Mouse (Mus musculus): Measurements from ENCODE around the gene Izumo1.

DNA sequence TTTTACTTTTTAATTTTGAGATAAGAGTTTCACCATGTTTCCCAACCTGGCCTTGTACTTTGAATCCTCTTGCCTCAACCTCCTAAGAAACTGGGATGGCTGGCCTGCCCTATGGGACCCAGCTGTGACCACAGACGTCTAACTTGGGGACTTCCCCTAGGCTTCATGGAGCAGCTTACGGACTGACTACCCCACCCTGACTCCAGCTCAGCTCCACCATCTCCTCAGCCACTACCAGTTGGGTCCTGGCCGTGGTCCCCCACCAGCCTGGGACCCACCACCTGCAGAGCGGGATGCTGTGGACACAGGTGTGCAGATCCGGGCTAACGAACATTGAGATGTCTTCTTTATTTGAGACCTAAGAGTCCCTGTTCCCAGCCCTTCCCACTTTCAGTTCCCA, 16.1 kb downstream of the Izumo1 start:
- no peak for TF ChIP-seq CTCF (IDR thresholded peaks at IDR 0.05; ENCODE audit: borderline replicate concordance, insufficient read depth, low read depth, low read length)
- no peak for TF ChIP-seq POLR2A (IDR thresholded peaks at IDR 0.05; ENCODE audit: borderline replicate concordance, insufficient read depth, low read length)

Data from cerebellum, adult 2 months (tissue).